Mouse (Mus musculus) heart, postnatal 4 days (tissue): ENCODE measurements around the gene Fgf15. TPM values are rescaled to one million over a fixed set of nuclear protein-coding genes. Genes with fewer than 3 reads are reported as not detected.

Experiments
- DNase-seq: peaks from one replicate; pipeline ENCODE4 v3.0.0; 2021
- total RNA-seq, 2 experiments: library from RNA; stranded (reverse); gene quantifications; 2 replicates each; pipeline ENCODE4 v1.2.3; 2021

Fgf15 gene
- total RNA-seq, 2 experiments from 2014 or later: not detected

- DNase-seq: no peak
These were observed 36.1 kb downstream of the Fgf15 start for GRCm38 (mm10) chr7:144932389-144932937.

DNA sequence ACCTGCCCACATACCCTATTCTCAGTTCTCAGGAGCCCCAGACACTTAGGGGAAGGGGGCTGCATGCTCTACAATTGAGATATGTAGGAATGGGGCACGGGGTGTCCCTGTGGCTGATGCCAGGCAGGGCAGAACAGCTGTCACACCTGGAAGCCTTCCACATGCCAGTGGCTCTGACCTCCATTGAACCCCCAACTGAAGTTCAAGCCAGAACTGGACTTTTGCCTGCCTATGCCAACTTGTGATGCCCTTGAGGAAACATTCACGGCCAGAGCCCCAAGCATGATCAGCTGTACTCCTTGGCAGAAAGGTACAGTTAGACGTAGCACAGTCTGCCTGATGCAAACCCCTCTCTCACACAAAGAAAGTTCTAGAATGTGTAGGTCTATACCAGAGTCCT, 37.0 kb downstream of the Fgf15 start:
- DNase-seq: peak; percentile 32

DNA sequence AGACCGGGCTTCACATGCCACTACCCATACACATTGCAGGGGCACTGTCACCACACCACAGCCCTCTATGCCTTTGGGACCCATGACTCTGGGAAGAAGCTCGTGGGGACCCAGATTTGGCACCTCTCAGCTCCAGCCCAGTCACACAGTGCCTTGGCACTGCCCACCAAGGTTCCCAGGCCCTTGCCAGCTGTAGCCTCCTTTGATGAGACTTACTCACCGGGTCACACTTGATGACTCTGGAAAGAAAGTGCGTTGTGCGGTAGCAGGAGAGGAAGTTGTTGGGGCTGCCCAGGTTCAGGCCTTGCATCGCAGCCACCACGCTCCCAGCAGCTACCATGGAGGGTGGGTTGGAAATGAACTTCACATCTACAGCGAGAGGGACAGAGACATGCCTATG, 37.5 kb downstream of the Fgf15 start:
- DNase-seq: no peak

GRCm38 (mm10) chr7:144934901-144935300, 38.6 kb downstream of the Fgf15 start:
- DNase-seq: no peak

DNA sequence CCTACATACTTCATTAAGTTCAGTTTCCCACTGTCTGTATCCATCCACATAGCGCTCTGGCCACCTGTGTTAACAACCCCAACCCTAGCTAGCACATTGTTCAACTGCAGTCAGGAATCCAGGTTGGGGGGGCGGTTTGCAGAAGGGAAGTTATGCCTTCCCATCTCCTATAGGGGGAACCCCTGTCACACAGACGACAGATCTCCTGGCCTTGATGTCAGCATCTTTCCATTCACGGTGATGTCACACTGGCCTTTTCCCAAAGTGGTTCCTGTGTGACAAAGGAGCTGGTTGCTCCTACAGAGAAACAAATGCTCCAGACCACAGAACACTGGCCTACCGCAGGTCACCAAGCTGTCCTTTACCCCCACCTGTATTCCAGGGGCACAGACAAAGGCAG, 39.2 kb downstream of the Fgf15 start:
- DNase-seq: peak; percentile 73

GRCm38 (mm10) chr7:144936311-144936880, 40.1 kb downstream of the Fgf15 start:
- DNase-seq: no peak

DNA sequence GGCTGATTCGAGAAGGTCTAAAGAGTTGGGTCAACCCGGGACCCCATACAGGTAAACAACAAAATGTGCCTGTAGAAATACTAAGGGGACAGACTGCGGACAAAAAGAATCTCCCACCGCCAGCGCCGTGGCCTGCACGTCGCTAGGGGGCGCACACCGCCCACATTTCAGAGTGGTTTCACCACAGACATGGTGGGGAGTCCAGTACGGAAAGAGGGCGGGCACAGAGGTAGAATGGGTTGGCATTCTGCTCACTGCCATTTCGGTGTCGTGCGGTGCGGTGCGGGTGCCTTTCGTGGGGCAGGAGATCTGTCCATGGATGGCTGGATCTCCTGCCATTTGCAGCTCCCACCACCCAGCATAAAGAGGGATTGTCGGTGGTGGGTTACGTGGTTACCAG, 41.2 kb downstream of the Fgf15 start:
- peak; percentile 94 for DNase-seq

DNA sequence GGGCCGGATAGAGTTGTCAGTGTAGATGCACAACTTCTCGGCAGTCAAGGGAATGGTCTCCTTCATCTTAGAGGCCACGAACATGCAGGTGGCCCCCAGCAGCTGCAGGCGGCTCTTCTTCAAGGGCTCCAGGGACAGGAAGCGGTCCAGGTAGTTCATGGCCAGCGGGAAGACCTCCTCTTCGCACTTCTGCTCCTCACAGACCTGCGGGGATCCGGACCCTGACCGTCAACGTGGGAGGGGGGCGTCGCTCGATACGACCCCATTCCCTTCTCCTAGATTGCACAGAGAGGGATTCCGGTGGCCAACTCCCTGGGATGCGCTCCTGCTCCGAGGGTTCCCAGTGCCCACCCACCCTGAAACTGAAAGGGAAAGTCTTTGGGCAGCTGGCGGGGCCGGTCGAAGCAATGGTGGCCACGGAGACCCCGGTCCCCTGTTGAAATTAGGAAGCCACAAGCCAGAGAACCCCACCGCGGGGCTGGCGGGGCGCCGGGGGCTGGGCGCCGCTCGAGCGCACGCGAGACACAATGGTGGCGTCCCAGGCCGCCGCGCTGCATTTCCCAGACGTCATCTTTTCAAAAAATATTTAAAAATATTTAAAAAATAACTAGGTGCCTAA, 41.7 kb downstream of the Fgf15 start:
- DNase-seq: peak; percentile 32

- peak; percentile 18 for DNase-seq
These were observed 42.5 kb downstream of the Fgf15 start for GRCm38 (mm10) chr7:144938661-144939343.

- DNase-seq: peak; percentile 79
These were observed 43.1 kb downstream of the Fgf15 start, which contains the start of gene Ccnd1 for GRCm38 (mm10) chr7:144939344-144940002. Gene Ccnd1, minus strand, starts transcription at chr7:144939925.

- DNase-seq: peak; percentile 40
These were observed 43.8 kb downstream of the Fgf15 start for GRCm38 (mm10) chr7:144940003-144940571.

DNA sequence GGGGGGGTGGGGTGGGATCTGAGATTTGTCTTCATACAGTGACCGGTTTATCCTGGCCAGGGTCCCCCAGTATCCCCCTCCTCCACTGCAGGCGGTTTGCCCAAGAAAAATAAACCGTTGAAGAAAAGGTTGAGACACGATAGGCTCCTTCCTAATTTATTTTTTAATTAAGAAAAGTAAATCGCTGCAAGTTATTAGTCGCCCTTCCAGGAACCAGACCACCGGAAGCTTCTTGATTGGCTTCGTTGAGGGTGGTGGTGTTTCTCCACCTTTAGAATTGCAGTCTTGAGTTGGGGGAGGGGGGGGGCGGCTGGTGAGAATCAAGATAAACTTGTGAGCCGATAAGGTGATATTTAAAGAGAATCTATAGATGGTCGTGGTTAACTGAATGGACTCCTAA, 44.3 kb downstream of the Fgf15 start:
- no peak for DNase-seq

DNA sequence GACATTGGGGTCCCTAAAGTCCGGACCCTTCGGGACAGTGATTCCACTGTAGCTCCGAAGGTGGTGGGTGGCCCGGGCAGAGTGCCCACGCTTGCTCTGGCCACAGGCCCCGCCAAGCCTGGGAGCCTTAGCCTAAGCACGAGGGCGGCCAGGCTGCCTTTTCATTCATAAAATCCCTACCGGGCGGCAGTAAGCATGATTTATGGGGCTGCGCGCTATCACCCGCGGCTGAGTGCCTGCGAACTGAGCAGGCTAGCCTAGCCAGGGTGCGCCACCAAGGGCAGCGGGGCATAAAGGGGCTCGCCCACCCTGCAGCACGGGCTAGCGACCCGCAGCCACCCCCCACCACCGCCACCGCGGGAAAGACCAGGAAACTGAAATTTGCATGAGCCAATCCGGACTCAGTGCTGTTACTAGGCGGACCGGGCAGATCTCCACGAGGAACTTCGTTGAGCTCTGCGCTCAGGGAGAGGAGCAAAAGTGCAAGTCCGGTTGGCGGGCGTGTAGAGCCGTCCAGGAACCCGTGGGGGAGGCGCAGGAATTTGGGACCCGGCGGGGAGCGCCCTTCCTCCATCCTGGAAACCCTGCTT, 45.0 kb downstream of the Fgf15 start:
- peak; percentile 91 for DNase-seq

GRCm38 (mm10) chr7:144942071-144942743, 45.9 kb downstream of the Fgf15 start:
- peak; percentile 35 for DNase-seq

GRCm38 (mm10) chr7:144942744-144943135, 46.4 kb downstream of the Fgf15 start:
- DNase-seq: no peak

- DNase-seq: peak; percentile 83
These were observed 46.9 kb downstream of the Fgf15 start for GRCm38 (mm10) chr7:144943254-144943653.

Other genes with a start within 250 kb of the Fgf15 start
- gene Ano1, start 144.6 kb upstream of the Fgf15 start, total RNA-seq: 10 to 100 TPM; 12.5 to 15.9 TPM
- gene Fgf3, start 58.4 kb upstream of the Fgf15 start, total RNA-seq: not detected
- gene Fgf4, start 49.2 kb upstream of the Fgf15 start, total RNA-seq: not detected
- gene LTO1, start 18.6 kb downstream of the Fgf15 start, total RNA-seq: 10 to 100 TPM; 13.8 to 14.8 TPM
- gene Ccnd1, start 43.4 kb downstream of the Fgf15 start, total RNA-seq: 100 to 1,000 TPM; 128 to 130 TPM